Mouse (Mus musculus) forebrain, embryonic 14.5 days (tissue): ENCODE measurements around the gene Sp140. TPM values are rescaled to one million over a fixed set of nuclear protein-coding genes. Genes with fewer than 3 reads are reported as not detected.
A peak's percentile ranks its signal among the peaks of the same experiment; 100 is the strongest.
"Not testable (repeated sequence)": the region's sequence is repeated elsewhere in the genome, so short reads cannot be mapped to it uniquely, and the experiment has no call there.

Experiments used
- ATAC-seq: fragments of 200-750 bp; cut with Nextera tagmentation; 2 replicates; pipeline ENCODE4 v1.8.0; 2017; ENCODE audit warnings: mild to moderate bottlenecking, moderate library complexity
- DNase-seq: peaks from one replicate; pipeline ENCODE4 v3.0.0-alpha.2; 2015; ENCODE audit warnings: low spot score
- H3K27ac ChIP-seq: fragments of 300-500 bp; sonication (generic); 2 replicates; pipeline ENCODE4 v1.5.1; 2014; ENCODE audit warnings: low read depth, mild to moderate bottlenecking, control low read depth, low read length, moderate library complexity
- H3K27me3 ChIP-seq: fragments of 300-500 bp; sonication (generic); replicated peaks from 2 replicates; pipeline ENCODE4 v1.6.1; 2014; ENCODE audit warnings: low read length, control low read depth, mixed read lengths; ENCODE audit not compliant: control insufficient read depth, insufficient read depth
- H3K36me3 ChIP-seq: fragments of 300-500 bp; sonication (generic); 2 replicates; pipeline ENCODE4 v1.6.1; 2014; ENCODE audit warnings: low read length, control low read depth; ENCODE audit not compliant: control insufficient read depth, insufficient read depth
- H3K4me1 ChIP-seq: fragments of 300-500 bp; sonication (generic); 2 replicates; pipeline ENCODE4 v1.6.1; 2014; ENCODE audit warnings: antibody characterized with exemption, low read length, control low read depth; ENCODE audit not compliant: control insufficient read depth, insufficient read depth
- H3K4me2 ChIP-seq: fragments of 300-500 bp; sonication (generic); 2 replicates; pipeline ENCODE4 v1.6.1; 2014; ENCODE audit warnings: mild to moderate bottlenecking, control low read depth, low read length
- H3K4me3 ChIP-seq: fragments of 300-500 bp; sonication (generic); 2 replicates; pipeline ENCODE4 v1.5.1; 2014; ENCODE audit warnings: low read depth, low read length, control low read depth
- H3K9ac ChIP-seq: fragments of 300-500 bp; sonication (generic); 2 replicates; pipeline ENCODE4 v1.6.1; 2014; ENCODE audit warnings: mild to moderate bottlenecking, low read length, control low read depth, moderate library complexity
- H3K9me3 ChIP-seq: fragments of 300-500 bp; sonication (generic); replicated peaks from 2 replicates; pipeline ENCODE4 v1.6.1; 2016; ENCODE audit warnings: low read length, control low read depth, mixed read lengths; ENCODE audit not compliant: control insufficient read depth
- whole genome bisulfite sequencing: fragments of 180-500 bp; shearing (Covaris S2); extraction: QIAGEN DNeasy Blood & Tissue Kit; methylation state at CpG from one replicate; pipeline ENCODE4 v1.1.7; 2014; 5-methylcytosine and 5-hydroxymethylcytosine counted together
- polyA plus RNA-seq: library from polyadenylated mRNA; unstranded; fragments of >200 nt; fragmentation: Nextera tagmentation; extraction: Ambion mirVana; gene quantifications from 2 replicates; pipeline ENCODE4 v1.2.1, GENCODE M21; 2014

Sp140 gene
- polyA plus RNA-seq = 0.52 and 0.59 TPM in 2 replicates

DNA sequence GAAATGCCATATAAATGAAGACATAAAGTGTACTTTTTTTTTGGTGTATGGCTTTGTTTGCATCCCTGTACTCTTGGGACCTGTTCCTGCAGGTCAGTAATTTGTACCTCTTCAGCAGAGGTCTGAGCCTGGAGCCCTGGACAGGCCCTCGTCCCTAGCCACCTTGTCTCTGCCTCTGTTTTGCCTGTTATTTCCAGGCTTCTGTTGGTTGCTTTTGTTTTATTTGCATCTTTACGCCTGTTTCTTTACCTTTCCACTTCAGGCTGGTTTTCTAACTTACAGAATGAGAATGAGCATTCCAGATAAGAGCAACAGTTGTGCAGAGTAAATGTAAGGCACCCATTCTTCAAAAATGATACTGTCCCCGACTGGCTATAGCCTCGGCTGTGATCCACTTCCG lies at the start of gene Sp140:
TSS of gene Sp140 (plus strand) at position 301 of the 400 bp plus-strand sequence.
- not testable (repeated sequence) for ATAC-seq

DNA sequence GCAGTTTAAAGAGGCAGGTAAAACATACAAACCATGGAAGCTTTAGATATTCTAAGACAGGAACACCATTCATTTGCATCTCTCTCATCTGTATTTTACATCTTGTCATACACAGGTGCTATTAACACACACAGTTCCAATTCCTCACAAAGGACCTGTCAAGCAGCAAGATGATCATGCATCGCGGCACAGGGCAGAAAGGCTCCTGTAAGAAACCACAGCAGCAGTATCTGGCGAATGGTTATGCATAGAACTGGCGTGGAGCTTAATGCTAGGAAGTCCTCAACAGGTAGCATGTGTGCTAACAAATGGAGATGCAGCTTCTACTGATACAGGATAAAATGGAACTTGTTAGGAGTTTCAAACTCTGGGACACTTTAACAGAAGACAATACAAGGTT lies 44.9 kb upstream of the Sp140 start:
- not testable (repeated sequence) for H3K27ac ChIP-seq, H3K36me3 ChIP-seq, H3K4me1 ChIP-seq, H3K27me3 ChIP-seq, H3K4me3 ChIP-seq, DNase-seq, ATAC-seq, H3K9me3 ChIP-seq, H3K4me2 ChIP-seq, H3K9ac ChIP-seq
- WGBS = 87% methylated on average over 4 of the region's 4 CpGs

More for the DNA sequence above, at the start of gene Sp140:
- not testable (repeated sequence) for H3K27me3 ChIP-seq, H3K4me3 ChIP-seq, H3K36me3 ChIP-seq, H3K27ac ChIP-seq, H3K4me1 ChIP-seq, H3K9me3 ChIP-seq, H3K9ac ChIP-seq, H3K4me2 ChIP-seq, DNase-seq
- WGBS = no CpG with 5 or more reads among the region's 5 CpGs

DNA sequence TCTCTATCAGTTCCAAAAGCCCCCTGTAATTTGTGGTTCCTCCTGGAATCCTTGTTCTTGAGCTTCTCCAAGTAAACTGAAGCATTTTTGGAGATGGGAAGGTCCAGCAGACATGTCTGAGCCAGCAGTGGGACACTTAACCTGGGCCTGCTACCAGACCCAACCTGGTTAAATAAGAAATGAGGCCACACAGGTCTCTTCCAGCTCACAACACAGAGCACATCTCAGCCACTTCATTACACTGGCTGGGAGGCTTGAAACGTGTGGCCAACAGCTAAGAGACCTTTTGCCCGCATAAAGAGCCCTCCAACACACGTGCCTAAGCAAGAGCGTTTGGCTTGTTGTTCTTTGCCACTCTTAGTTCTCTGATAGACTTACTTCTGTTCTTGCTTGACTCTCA lies 26.6 kb upstream of the Sp140 start:
- H3K27ac ChIP-seq, H3K9me3 ChIP-seq, H3K4me1 ChIP-seq, ATAC-seq, H3K4me2 ChIP-seq, H3K4me3 ChIP-seq, DNase-seq, H3K36me3 ChIP-seq, H3K9ac ChIP-seq, H3K27me3 ChIP-seq: not testable (repeated sequence)
- 77% methylated on average over 4 of the region's 4 CpGs for WGBS

DNA sequence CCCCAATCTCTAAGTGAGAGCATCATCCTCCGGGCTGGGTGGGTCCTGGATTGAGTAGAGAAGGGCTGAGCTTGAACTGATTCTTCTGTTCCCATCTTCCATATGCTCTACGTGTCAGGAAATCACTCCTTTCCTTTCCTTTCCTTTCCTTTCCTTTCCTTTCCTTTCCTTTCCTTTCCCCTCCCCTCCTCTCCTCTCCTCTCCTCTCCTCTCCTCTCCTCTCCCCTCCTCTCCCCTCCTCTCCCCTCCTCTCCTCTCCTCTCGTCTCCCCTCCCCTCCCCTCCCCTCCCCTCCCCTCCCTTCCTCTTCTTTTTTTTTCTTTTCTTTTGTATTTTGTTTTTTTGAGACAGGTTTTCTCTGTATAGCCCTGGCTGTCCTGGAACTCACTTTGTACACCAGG lies 24.8 kb upstream of the Sp140 start, which contains the start of gene G530012D18Rik:
TSS of gene G530012D18Rik (plus strand) at position 301 of the 400 bp plus-strand sequence.
- H3K27me3 ChIP-seq, H3K4me2 ChIP-seq, H3K27ac ChIP-seq, ATAC-seq, H3K4me1 ChIP-seq, DNase-seq, H3K9ac ChIP-seq, H3K4me3 ChIP-seq, H3K9me3 ChIP-seq, H3K36me3 ChIP-seq: not testable (repeated sequence)
- 70% methylated on average over 2 of the region's 3 CpGs for WGBS

DNA sequence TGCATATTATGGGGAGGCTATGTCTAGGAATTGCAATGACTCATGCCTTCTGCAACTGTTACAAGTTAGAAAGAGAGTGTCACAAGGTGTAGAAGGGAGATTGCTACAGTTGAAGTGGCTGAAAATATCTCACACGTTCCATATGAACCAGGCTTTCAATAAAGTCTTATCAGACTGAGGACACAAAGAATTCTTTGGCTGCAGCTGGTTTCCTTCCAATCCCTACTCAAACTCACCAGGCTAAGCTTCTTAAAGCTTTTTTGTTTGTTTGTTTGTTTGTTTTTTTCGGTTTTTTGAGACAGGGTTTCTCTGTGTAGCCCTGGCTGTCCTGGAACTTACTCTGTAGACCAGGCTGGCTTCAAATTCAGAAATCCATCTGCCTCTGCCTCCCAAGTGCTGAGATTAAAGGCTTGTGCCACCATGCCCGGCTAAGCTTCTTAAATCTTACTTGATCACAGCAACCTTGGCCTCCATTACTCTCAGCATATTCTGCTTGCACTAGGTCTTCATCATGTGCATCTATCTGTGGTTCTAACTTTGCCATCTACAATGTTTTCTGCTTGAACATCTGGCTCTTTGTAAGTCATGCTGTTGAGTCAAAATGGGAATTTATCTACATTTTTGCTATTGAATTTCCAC lies 21.7 kb upstream of the Sp140 start:
- 63% methylated on average over 3 of the region's 3 CpGs for WGBS
- not testable (repeated sequence) for H3K4me3 ChIP-seq

DNA sequence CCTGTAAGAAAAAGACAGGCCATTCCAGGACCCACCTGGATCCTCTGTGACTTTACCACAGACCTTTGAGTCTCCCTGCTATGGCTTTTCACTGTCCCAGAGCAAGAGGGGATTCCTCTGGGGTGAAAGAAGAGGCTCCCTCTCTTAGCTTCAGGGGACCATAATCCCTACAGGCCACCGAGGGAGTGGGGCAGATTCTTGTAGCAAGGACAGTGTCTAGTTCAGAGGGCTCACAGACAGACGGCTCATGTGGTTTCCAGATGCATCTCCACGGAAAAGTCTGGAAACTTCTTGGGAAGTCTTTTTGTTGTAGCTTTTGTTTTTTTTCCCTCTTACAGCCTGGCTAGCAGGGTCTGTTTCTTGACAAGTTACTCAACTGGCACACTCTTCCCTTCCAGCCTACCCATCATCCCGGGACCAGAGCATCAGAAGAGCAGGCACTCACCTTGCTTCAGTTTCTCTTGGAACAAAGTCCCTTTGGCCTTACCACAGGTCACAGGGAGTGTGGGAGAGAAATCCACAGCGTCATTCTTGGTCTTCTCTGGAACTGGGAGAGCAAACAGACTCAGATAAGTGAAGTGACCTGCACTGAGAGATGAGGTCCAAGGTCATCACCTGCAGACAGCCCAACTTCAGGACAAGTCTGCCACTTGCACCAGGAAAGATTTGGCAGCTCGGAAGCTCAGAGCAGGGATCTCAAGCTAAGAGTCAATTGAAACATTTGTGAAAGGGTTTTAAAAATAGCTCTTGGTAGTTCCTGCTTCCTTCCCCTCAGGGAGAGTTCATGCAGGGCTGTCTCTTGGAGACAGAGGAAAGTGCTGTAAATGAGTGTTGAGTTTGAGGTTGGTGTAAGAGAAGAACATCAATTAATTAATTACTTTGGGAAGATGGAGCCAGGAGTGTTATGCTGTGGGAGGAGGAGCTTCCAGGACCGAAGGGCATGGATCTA lies 20.7 kb upstream of the Sp140 start:
- not testable (repeated sequence) for H3K27me3 ChIP-seq, H3K9me3 ChIP-seq, H3K4me2 ChIP-seq, H3K4me1 ChIP-seq, DNase-seq, H3K36me3 ChIP-seq, ATAC-seq, H3K27ac ChIP-seq, H3K9ac ChIP-seq, H3K4me3 ChIP-seq
- 72% methylated on average over 6 of the region's 7 CpGs for WGBS

More for the DNA sequence above, 21.7 kb upstream of the Sp140 start:
- not testable (repeated sequence) for DNase-seq, H3K36me3 ChIP-seq, ATAC-seq, H3K9me3 ChIP-seq, H3K4me1 ChIP-seq, H3K9ac ChIP-seq, H3K27me3 ChIP-seq, H3K4me2 ChIP-seq, H3K27ac ChIP-seq

DNA sequence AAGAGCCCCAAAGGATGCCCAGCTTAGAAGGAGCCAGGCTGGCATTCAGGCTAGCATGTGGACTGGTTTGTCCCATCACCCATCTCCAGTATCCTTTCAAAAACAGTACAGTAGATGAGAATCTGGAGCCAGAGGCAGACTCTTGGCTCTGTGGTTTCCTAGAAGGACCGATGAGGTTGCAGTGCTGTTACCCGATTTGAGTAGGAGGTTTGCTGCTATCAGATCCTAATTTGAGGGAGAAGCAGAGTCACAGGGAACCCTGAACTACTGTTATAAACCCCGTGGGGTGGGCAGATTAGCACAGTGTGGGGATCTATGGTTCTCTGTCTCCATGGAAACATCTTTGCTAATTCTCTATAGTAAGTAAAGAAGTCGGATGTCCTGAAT lies 20.0 kb upstream of the Sp140 start:
- H3K9ac ChIP-seq, H3K9me3 ChIP-seq, H3K4me2 ChIP-seq, H3K27me3 ChIP-seq, DNase-seq, H3K4me3 ChIP-seq, H3K4me1 ChIP-seq, H3K36me3 ChIP-seq, H3K27ac ChIP-seq: not testable (repeated sequence)
- 84% methylated on average over 2 of the region's 4 CpGs for WGBS
- ATAC-seq = peak; percentile 26; the same call in 1 of the 2 replicates

DNA sequence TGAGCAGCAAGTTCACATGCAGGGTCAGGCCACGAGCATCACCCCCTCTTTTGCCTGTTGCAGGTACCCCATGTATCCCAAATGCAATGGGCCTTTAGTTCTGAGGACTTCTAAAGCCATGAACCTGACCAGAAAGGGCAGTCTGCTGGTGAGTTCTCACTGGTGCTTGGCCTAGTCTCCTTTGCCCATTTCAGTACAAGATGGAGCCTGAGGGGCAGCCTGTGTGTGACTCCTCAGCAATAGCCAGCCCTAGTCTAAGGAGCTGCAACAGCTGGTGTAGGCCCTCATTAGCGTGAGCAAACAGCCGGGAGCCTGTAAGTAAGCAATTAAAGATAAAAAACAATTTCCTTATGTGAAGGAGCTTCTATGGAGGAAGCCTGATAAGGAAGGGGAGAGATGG lies 19.6 kb upstream of the Sp140 start:
- 59% methylated on average over 3 of the region's 3 CpGs for WGBS
- H3K9me3 ChIP-seq, H3K27ac ChIP-seq, DNase-seq, H3K4me1 ChIP-seq, H3K9ac ChIP-seq, H3K4me2 ChIP-seq, H3K36me3 ChIP-seq, ATAC-seq, H3K27me3 ChIP-seq, H3K4me3 ChIP-seq: not testable (repeated sequence)

DNA sequence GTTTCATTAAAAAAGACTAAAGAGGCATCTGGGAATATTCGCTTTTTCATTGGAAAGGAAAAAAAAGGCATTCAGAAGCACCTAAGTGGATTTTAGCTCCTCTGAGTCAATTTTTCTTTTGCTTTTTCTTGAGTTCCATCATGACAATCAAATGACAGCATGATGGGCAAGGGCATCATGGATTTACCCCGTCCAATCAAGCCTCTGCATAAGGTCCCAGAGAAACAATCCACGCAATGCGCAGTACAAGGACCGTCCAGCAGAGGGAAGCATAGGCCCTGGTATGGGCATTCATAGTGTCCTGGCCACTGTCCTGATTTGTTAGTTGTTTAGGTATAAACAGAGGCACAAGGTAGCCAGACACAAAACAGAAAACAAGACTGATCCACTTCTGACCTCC lies 18.7 kb upstream of the Sp140 start:
- H3K27ac ChIP-seq, H3K4me3 ChIP-seq, ATAC-seq, H3K27me3 ChIP-seq, H3K4me2 ChIP-seq, H3K4me1 ChIP-seq, DNase-seq, H3K36me3 ChIP-seq, H3K9me3 ChIP-seq, H3K9ac ChIP-seq: not testable (repeated sequence)
- WGBS = 32% methylated on average over 5 of the region's 5 CpGs
